Mouse (Mus musculus): ENCODE data around the gene Hcfc2.

GRCm38 (mm10) chr10:82685440-82685839 lies 10.5 kb upstream of the Hcfc2 start:
- TF ChIP-seq POLR2A (IDR thresholded peaks at IDR 0.05; ENCODE audit: borderline replicate concordance, low read depth, low read length): no peak
- TF ChIP-seq CTCF (IDR thresholded peaks at IDR 0.05; ENCODE audit: low read depth, low read length): no peak
